Mouse (Mus musculus) neural tube, embryonic 15.5 days (tissue): ENCODE measurements around the gene Anxa6. TPM values are rescaled to one million over a fixed set of nuclear protein-coding genes. Genes with fewer than 3 reads are reported as not detected.

Experiments used
- ATAC-seq: fragments of 200-750 bp; cut with Nextera tagmentation; 2 replicates; pipeline ENCODE4 v1.8.0; 2017; ENCODE audit warnings: mild to moderate bottlenecking, moderate TSS enrichment, moderate library complexity; ENCODE audit not compliant: low FRiP score
- H3K27ac ChIP-seq: fragments of 300-500 bp; sonication (generic); replicated peaks from 2 replicates; pipeline ENCODE4 v1.5.1; 2015; ENCODE audit warnings: mild to moderate bottlenecking, inconsistent platforms
- H3K27me3 ChIP-seq: fragments of 300-500 bp; sonication (generic); replicated peaks from 2 replicates; pipeline ENCODE4 v1.6.1; 2015; ENCODE audit warnings: inconsistent platforms
- H3K36me3 ChIP-seq: fragments of 300-500 bp; sonication (generic); 2 replicates; pipeline ENCODE4 v1.6.1; 2015; ENCODE audit warnings: inconsistent platforms
- H3K4me1 ChIP-seq: fragments of 300-500 bp; sonication (generic); 2 replicates; pipeline ENCODE4 v1.6.1; 2015; ENCODE audit warnings: inconsistent platforms
- H3K4me2 ChIP-seq: fragments of 300-500 bp; sonication (generic); 2 replicates; pipeline ENCODE4 v1.6.1; 2015; ENCODE audit warnings: inconsistent platforms, mild to moderate bottlenecking, moderate library complexity
- H3K4me3 ChIP-seq: fragments of 300-500 bp; sonication (generic); replicated peaks from 2 replicates; pipeline ENCODE4 v1.5.1; 2015; ENCODE audit warnings: mild to moderate bottlenecking, inconsistent platforms
- H3K9ac ChIP-seq: fragments of 300-500 bp; sonication (generic); replicated peaks from 2 replicates; pipeline ENCODE4 v1.6.1; 2015; ENCODE audit warnings: mild to moderate bottlenecking, inconsistent platforms
- H3K9me3 ChIP-seq: fragments of 300-500 bp; sonication (generic); replicated peaks from 2 replicates; pipeline ENCODE4 v1.6.1; 2016; ENCODE audit warnings: inconsistent platforms
- WGBS: fragments of 180-500 bp; shearing (Covaris S2); methylation state at CpG from one replicate; pipeline ENCODE4 v1.1.7; 2015; ENCODE audit warnings: mixed read lengths; 5-methylcytosine and 5-hydroxymethylcytosine counted together
- polyA plus RNA-seq: library from polyadenylated mRNA; unstranded; fragments of >200 nt; fragmentation: Nextera tagmentation; extraction: Ambion mirVana; gene quantifications from 2 replicates; pipeline ENCODE4 v1.2.1, GENCODE M21; 2015

Anxa6 gene
- polyA plus RNA-seq, 1 experiment from 2014 or later: 98.4 TPM

GRCm38 (mm10) chr11:55015831-55016241, 17.4 kb downstream of the Anxa6 start:
- H3K4me3 ChIP-seq: no peak overlapping the region
- H3K4me2 ChIP-seq: no peak overlapping the region
- no peaks in the 10 kb centered on the region for H3K27me3 ChIP-seq
- H3K9me3 ChIP-seq: no peaks in the 10 kb centered on the region
- H3K36me3 ChIP-seq: peaks cover 7% of the 10 kb centered on the region; the same call in 1 of the 2 replicates
- peak overlapping the region; percentile 80 for H3K27ac ChIP-seq
- no peak overlapping the region for H3K9ac ChIP-seq
- 0 out of 2 replicates have a peak, but pooled peaks have one; percentile 51 for ATAC-seq
- 74% methylated on average over 9 of the region's 9 CpGs for WGBS
- H3K4me1 ChIP-seq: peaks cover 22% of the 10 kb centered on the region

- H3K27ac ChIP-seq: peak overlapping the region; percentile 80
- no peak overlapping the region for H3K9ac ChIP-seq
- ATAC-seq: peak; percentile 65
- H3K27me3 ChIP-seq: no peaks in the 10 kb centered on the region
- 65% methylated on average over 3 of the region's 3 CpGs for WGBS
- no peak overlapping the region for H3K4me3 ChIP-seq
- H3K9me3 ChIP-seq: no peaks in the 10 kb centered on the region
- H3K36me3 ChIP-seq: peaks cover 13% of the 10 kb centered on the region; the same call in 1 of the 2 replicates
- H3K4me2 ChIP-seq: no peak overlapping the region
- peaks cover 22% of the 10 kb centered on the region for H3K4me1 ChIP-seq
These were observed 18.0 kb downstream of the Anxa6 start for GRCm38 (mm10) chr11:55015264-55015663.

GRCm38 (mm10) chr11:55013802-55014201, 19.4 kb downstream of the Anxa6 start:
- WGBS: 79% methylated on average over 6 of the region's 6 CpGs
- H3K27ac ChIP-seq: no peak overlapping the region
- H3K4me3 ChIP-seq: no peak overlapping the region
- H3K36me3 ChIP-seq: peaks cover 20% of the 10 kb centered on the region
- H3K4me1 ChIP-seq: peaks cover 22% of the 10 kb centered on the region
- no peaks in the 10 kb centered on the region for H3K27me3 ChIP-seq
- ATAC-seq: no peak
- no peaks in the 10 kb centered on the region for H3K9me3 ChIP-seq
- H3K4me2 ChIP-seq: no peak overlapping the region
- no peak overlapping the region for H3K9ac ChIP-seq

- Histone ChIP-seq H3K9ac (no peak overlapping the region), H3K27me3 (no peaks in the 10 kb centered on the region), H3K4me2 (no peak overlapping the region), H3K4me3 (no peak overlapping the region), H3K36me3 (peaks cover 27% of the 10 kb centered on the region), H3K4me1 (peaks cover 22% of the 10 kb centered on the region), H3K27ac (no peak overlapping the region), H3K9me3 (no peaks in the 10 kb centered on the region)
- ATAC-seq: no peak
- WGBS: 77% methylated on average over 5 of the region's 5 CpGs
These were observed 20.4 kb downstream of the Anxa6 start for GRCm38 (mm10) chr11:55012551-55013521.

- Histone ChIP-seq H3K27ac (no peak overlapping the region), H3K4me1 (peaks cover 17% of the 10 kb centered on the region), H3K36me3 (peaks cover 36% of the 10 kb centered on the region), H3K9ac (no peak overlapping the region), H3K27me3 (no peaks in the 10 kb centered on the region), H3K4me3 (no peak overlapping the region), H3K4me2 (no peak overlapping the region), H3K9me3 (no peaks in the 10 kb centered on the region)
- no peak for ATAC-seq
- 91% methylated on average over 3 of the region's 3 CpGs for WGBS
These were observed 21.8 kb downstream of the Anxa6 start for GRCm38 (mm10) chr11:55011440-55011839.

DNA sequence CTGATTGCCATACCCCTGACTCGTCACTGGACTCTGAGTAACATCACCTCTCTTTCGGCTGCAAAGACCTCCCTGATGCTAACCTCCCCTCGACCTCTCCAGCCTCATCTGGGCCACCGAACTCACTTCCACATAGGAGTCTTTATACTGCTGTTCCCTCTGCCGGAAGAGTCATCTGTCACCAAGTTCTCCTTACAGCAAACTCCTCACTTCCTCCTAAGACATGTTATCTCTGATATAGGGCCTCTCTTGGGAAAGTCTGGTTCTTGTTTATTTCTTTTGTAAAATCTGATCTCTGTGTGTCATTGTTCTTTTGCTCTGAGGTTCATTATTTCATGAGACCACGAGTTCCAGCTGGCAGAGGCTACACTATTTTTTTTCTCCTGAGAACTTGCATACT, 25.0 kb downstream of the Anxa6 start:
- no peak for ATAC-seq

GRCm38 (mm10) chr11:55005684-55006083, 27.6 kb downstream of the Anxa6 start:
- 86% methylated on average over 5 of the region's 5 CpGs for WGBS
- ATAC-seq: no peak
- no peak overlapping the region for H3K4me2 ChIP-seq

More for the DNA sequence above, 25.0 kb downstream of the Anxa6 start:
- Histone ChIP-seq H3K9ac (no peak overlapping the region), H3K4me3 (no peak overlapping the region), H3K27ac (no peak overlapping the region), H3K9me3 (no peaks in the 10 kb centered on the region), H3K4me2 (no peak overlapping the region), H3K4me1 (no peaks in the 10 kb centered on the region), H3K27me3 (no peaks in the 10 kb centered on the region), H3K36me3 (peaks cover 50% of the 10 kb centered on the region)
- WGBS: 88% methylated on average over 6 of the region's 6 CpGs

DNA sequence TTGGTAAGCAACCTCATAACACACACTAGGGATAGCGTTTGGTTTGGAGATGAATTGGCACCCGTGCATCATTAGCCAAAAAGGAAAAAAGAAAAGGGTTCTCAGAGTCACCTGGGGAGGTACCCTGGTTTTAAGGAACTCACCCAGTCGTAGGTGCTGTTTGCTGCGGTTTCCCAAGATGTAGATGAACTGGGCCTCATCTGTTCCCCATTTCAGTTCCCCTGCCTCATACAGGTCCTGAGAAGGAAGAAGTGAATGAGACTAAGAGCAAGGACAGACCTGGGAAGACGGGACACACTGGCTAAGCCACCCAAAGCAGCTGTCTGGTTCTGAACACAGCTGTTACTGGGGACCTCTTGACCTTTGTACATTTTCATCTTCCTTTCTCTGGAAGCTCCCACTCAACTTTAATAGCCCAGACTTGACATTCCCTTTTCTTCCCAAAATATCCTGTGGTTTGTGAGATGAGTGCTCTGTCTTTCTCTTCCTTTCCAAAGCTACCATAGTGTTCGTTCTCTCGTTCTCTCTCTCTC, 28.2 kb downstream of the Anxa6 start:
- H3K4me3 ChIP-seq: no peak overlapping the region
- H3K36me3 ChIP-seq: peaks cover 54% of the 10 kb centered on the region
- H3K27ac ChIP-seq: no peak overlapping the region
- ATAC-seq: no peak
- no peak overlapping the region for H3K9ac ChIP-seq
- H3K27me3 ChIP-seq: no peaks in the 10 kb centered on the region
- H3K4me2 ChIP-seq: no peak overlapping the region
- 81% methylated on average over 7 of the region's 7 CpGs for WGBS
- no peaks in the 10 kb centered on the region for H3K9me3 ChIP-seq
- no peaks in the 10 kb centered on the region for H3K4me1 ChIP-seq

More at GRCm38 (mm10) chr11:55005684-55006083, 27.6 kb downstream of the Anxa6 start:
- no peak overlapping the region for H3K9ac ChIP-seq
- no peaks in the 10 kb centered on the region for H3K27me3 ChIP-seq
- no peak overlapping the region for H3K4me3 ChIP-seq
- peaks cover 57% of the 10 kb centered on the region for H3K36me3 ChIP-seq
- H3K27ac ChIP-seq: no peak overlapping the region
- H3K4me1 ChIP-seq: no peaks in the 10 kb centered on the region
- H3K9me3 ChIP-seq: no peaks in the 10 kb centered on the region

- Histone ChIP-seq H3K9ac (no peak overlapping the region), H3K27ac (no peak overlapping the region), H3K27me3 (no peaks in the 10 kb centered on the region), H3K36me3 (peaks cover 24% of the 10 kb centered on the region), H3K9me3 (no peaks in the 10 kb centered on the region), H3K4me1 (no peaks in the 10 kb centered on the region), H3K4me3 (no peak overlapping the region), H3K4me2 (no peak overlapping the region)
- no peak for ATAC-seq
- WGBS: 62% methylated on average over 2 of the region's 2 CpGs
These were observed 34.5 kb downstream of the Anxa6 start for GRCm38 (mm10) chr11:54998708-54999107.

- H3K27ac ChIP-seq: no peak overlapping the region
- peak; percentile 59; the same call in 1 of the 2 replicates for ATAC-seq
- no peak overlapping the region for H3K4me2 ChIP-seq
- H3K4me3 ChIP-seq: no peak overlapping the region
- H3K9ac ChIP-seq: no peak overlapping the region
- no peaks in the 10 kb centered on the region for H3K4me1 ChIP-seq
- H3K36me3 ChIP-seq: peaks cover 19% of the 10 kb centered on the region
- no peaks in the 10 kb centered on the region for H3K27me3 ChIP-seq
- 4% methylated on average over 12 of the region's 12 CpGs for WGBS
- H3K9me3 ChIP-seq: no peaks in the 10 kb centered on the region
These were observed 35.0 kb downstream of the Anxa6 start for GRCm38 (mm10) chr11:54998284-54998683.

DNA sequence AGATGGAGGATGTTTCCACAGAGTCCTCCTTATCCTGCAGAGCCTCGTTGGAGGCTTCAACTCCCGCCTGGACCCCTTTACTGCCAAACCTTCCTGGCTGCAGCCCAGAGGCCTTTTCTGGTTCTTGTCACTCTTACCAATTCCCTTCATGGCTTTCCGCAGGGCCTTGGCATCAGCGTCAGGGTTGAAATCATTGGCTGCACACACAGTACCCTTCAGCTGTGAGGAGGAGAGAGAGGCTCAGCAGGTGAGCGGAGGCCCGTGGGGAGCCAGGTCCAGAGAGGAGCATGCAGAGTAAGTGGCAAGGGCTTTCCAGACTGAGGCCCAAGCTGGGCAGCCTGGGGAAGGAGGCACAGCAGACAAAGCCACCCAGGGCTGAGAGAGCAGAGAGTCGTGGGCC, 37.1 kb downstream of the Anxa6 start:
- Histone ChIP-seq H3K27me3 (no peaks in the 10 kb centered on the region), H3K36me3 (peaks cover 8% of the 10 kb centered on the region), H3K4me2 (no peak overlapping the region), H3K4me1 (no peaks in the 10 kb centered on the region), H3K9me3 (no peaks in the 10 kb centered on the region), H3K4me3 (no peak overlapping the region), H3K9ac (no peak overlapping the region), H3K27ac (no peak overlapping the region)
- 71% methylated on average over 7 of the region's 7 CpGs for WGBS
- no peak for ATAC-seq

DNA sequence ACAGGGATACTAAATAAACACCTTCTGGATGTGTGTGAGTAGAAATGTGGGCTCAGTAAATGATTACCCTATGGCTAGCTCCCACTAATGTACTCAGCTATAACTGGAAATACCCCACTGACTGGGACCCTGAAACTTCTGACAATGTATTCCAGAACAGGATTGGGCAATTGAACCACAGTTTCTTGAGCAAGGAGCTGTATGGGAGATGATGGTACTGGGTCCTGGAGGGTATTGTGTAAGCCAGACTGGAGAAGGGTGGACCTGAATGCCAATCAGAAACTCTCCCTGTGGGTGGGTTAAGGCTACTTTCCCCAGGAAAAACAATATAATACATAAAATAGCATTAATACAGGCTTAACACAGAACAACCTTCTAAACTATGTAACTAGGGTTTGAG, 43.3 kb downstream of the Anxa6 start:
- Histone ChIP-seq H3K9ac (no peak overlapping the region), H3K27ac (no peak overlapping the region), H3K9me3 (no peaks in the 10 kb centered on the region), H3K27me3 (no peaks in the 10 kb centered on the region), H3K4me3 (no peak overlapping the region), H3K4me2 (no peak overlapping the region), H3K36me3 (0 out of 2 replicates have a peak, but pooled peaks cover 6% of the 10 kb centered on the region), H3K4me1 (peaks cover 6% of the 10 kb centered on the region; the same call in 1 of the 2 replicates)
- ATAC-seq: no peak
